Mouse (Mus musculus) kidney, postnatal 0 days (tissue): ENCODE measurements around the gene Map6d1. TPM values are rescaled to one million over a fixed set of nuclear protein-coding genes. Genes with fewer than 3 reads are reported as not detected.

Experiments used
- ATAC-seq: fragments of 200-750 bp; cut with Nextera tagmentation; replicated peaks from 2 replicates; pipeline ENCODE4 v1.8.0; 2017; ENCODE audit warnings: low read depth, moderate number of reproducible peaks, moderate TSS enrichment, moderate library complexity; ENCODE audit not compliant: low FRiP score
- DNase-seq: peaks from one replicate; pipeline ENCODE4 v3.0.0-alpha.2; 2016; ENCODE audit warnings: low spot score
- H3K27ac ChIP-seq: fragments of 300-500 bp; sonication (generic); 2 replicates; pipeline ENCODE4 v1.5.1; 2014; ENCODE audit warnings: mild to moderate bottlenecking
- H3K27me3 ChIP-seq: fragments of 300-500 bp; sonication (generic); 2 replicates; pipeline ENCODE4 v1.6.1; 2014; ENCODE audit warnings: low read length, mixed read lengths; ENCODE audit not compliant: insufficient read depth
- H3K36me3 ChIP-seq: fragments of 300-500 bp; sonication (generic); 2 replicates; pipeline ENCODE4 v1.6.1; 2014; ENCODE audit warnings: low read length, mixed read lengths; ENCODE audit not compliant: insufficient read depth
- H3K4me1 ChIP-seq: fragments of 300-500 bp; sonication (generic); replicated peaks from 2 replicates; pipeline ENCODE4 v1.6.1; 2014; ENCODE audit warnings: antibody characterized with exemption, low read length, mixed read lengths; ENCODE audit not compliant: insufficient read depth
- H3K4me2 ChIP-seq: fragments of 300-500 bp; sonication (generic); 2 replicates; pipeline ENCODE4 v1.6.1; 2014; ENCODE audit warnings: mild to moderate bottlenecking, low read length, moderate library complexity, mixed read lengths
- H3K4me3 ChIP-seq: fragments of 300-500 bp; sonication (generic); replicated peaks from 2 replicates; pipeline ENCODE4 v1.5.1; 2014; ENCODE audit warnings: low read depth, low read length
- H3K9ac ChIP-seq: fragments of 300-500 bp; sonication (generic); 2 replicates; pipeline ENCODE4 v1.6.1; 2014; ENCODE audit warnings: low read depth, low read length
- H3K9me3 ChIP-seq: fragments of 300-500 bp; sonication (generic); replicated peaks from 2 replicates; pipeline ENCODE4 v1.6.1; 2016; ENCODE audit warnings: low read length, inconsistent platforms, mixed read lengths
- CTCF ChIP-seq: IDR thresholded peaks from 2 replicates; pipeline ENCODE4 v1.5.1; 2016; ENCODE audit warnings: antibody characterized with exemption, low read depth, mild to moderate bottlenecking, moderate library complexity
- WGBS: fragments of 180-500 bp; shearing (Covaris S2); extraction: QIAGEN DNeasy Blood & Tissue Kit; methylation state at CpG from one replicate; pipeline ENCODE4 v1.1.7; 2014; 5-methylcytosine and 5-hydroxymethylcytosine counted together
- polyA plus RNA-seq: library from polyadenylated mRNA; unstranded; fragments of >200 nt; fragmentation: Nextera tagmentation; extraction: Ambion mirVana; gene quantifications from 2 replicates; pipeline ENCODE4 v1.2.1, GENCODE M21; 2015

The Map6d1 gene
- polyA plus RNA-seq, 1 experiment from 2014 or later, result 0.37 TPM

DNA sequence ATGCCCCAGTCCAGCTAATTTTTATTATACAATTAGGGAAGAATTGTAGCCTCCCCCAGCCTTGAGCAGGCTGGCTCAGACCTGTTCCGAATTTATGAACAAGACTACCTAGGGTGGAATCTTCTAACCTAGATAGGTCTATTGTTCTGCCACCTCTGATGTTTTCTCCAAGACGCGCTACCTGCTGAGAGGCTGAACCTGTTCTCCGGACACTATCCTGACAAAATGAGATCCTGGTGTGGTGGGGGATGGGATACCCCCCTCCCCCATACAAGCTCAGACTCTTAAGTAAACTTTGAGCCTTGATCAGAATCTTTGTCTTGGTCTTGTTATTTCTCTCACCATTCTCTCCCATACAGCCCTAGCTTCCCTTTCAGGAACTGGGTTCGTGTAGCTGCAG, 16.8 kb upstream of the Map6d1 start:
- Histone ChIP-seq H3K4me3 (no peak overlapping the region), H3K4me1 (no peaks in the 10 kb centered on the region), H3K4me2 (no peak overlapping the region), H3K27ac (no peak overlapping the region), H3K27me3 (no peaks in the 10 kb centered on the region), H3K36me3 (no peaks in the 10 kb centered on the region), H3K9me3 (no peaks in the 10 kb centered on the region), H3K9ac (no peak overlapping the region)
- no peak for ATAC-seq
- 85% methylated on average over 5 of the region's 5 CpGs for WGBS
- TF ChIP-seq CTCF, result no peak
- DNase-seq, result no peak

DNA sequence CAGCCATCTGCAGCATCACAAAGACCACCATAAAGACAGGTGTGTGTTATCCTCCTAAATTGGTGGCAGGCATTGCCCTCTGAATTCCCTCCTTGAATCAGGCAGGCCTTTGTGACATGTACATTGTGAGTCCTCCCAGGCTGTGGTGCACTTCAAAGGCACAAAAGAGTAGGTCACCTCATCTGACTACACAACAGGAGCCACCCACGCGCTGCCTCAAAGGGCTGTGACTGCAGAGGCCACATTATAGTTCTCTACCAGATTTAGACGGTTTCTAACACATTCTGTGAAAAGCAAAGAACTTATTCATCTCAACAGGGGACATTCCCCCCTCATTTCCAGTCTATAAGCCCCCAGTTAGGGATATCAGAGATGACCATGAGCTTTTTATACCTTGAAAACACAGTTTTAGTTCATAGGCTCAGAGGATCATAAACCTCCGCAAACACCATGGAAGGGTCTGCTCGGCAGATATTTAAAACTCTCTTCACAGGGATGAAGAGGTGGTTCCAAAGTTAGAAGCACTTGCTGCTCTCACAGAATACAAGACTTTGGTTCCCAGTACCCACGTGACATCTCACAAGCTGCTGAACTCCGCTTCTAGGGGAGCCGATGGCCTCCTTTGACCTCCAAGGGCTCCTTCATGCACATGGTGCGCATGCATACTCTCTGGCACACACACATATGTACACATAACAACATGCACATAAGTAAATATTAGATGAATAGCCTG, 7.5 kb upstream of the Map6d1 start:
- H3K4me2 ChIP-seq, result no peak overlapping the region
- 79% methylated on average over 9 of the region's 9 CpGs for WGBS
- no peak overlapping the region for H3K27ac ChIP-seq
- no peak overlapping the region for H3K9ac ChIP-seq
- H3K4me3 ChIP-seq, result no peak overlapping the region
- H3K4me1 ChIP-seq, result no peaks in the 10 kb centered on the region
- DNase-seq, result no peak
- no peaks in the 10 kb centered on the region for H3K36me3 ChIP-seq
- H3K9me3 ChIP-seq, result no peaks in the 10 kb centered on the region
- TF ChIP-seq CTCF, result no peak
- H3K27me3 ChIP-seq, result no peaks in the 10 kb centered on the region
- no peak for ATAC-seq

DNA sequence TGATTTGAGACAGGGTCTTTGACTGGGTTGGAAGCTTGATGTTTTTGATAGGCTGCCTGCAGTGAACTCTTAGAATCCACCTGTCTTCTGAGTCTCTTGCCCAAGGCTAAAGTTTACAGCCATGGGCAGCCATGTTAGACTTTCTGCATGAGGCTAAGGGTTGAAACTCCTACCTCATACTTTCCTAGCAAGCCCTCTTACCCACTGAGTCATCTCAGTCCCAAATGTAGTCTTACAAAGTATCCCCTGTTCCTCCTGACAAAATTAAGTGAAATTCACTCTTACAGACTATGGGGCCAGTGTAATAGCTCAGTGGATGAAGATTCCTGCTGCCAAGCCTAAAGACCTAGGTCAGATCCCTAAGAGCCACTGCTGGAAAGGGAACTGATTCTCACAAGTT, 5.9 kb upstream of the Map6d1 start:
- Histone ChIP-seq H3K4me1 (no peaks in the 10 kb centered on the region), H3K9ac (no peak overlapping the region), H3K27me3 (no peaks in the 10 kb centered on the region), H3K36me3 (no peaks in the 10 kb centered on the region), H3K4me2 (no peak overlapping the region), H3K9me3 (no peaks in the 10 kb centered on the region), H3K27ac (no peak overlapping the region), H3K4me3 (no peak overlapping the region)
- DNase-seq (no peak), ATAC-seq (no peak)
- TF ChIP-seq CTCF, result no peak

DNA sequence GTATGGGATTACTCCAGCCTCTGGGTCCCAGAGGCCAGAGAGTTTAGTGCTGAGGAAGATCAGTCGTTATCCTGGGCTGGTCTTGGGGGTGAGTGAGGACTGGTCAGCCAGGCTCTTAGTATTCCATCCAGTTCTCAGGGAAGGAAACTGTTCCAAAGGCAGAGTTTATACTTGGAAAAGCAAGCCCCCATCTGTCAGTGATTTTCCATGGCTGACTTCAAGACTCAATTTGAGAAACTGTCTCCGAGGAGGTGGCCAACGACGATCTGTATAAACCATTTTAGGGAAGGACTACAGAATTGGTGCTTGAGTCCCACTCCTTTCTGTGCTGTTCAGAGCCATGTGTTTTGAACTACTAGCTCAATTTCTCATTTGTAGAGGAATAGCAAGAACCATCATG, 2.5 kb downstream of the Map6d1 start:
- TF ChIP-seq CTCF, result no peak
- Histone ChIP-seq H3K9ac (no peak overlapping the region), H3K9me3 (no peaks in the 10 kb centered on the region), H3K27me3 (no peaks in the 10 kb centered on the region), H3K36me3 (no peaks in the 10 kb centered on the region), H3K4me1 (0 out of 2 replicates have a peak, but pooled peaks cover 5% of the 10 kb centered on the region), H3K27ac (no peak overlapping the region), H3K4me2 (no peak overlapping the region), H3K4me3 (no peak overlapping the region)
- no peak for DNase-seq
- ATAC-seq, result no peak
- WGBS, result 88% methylated on average over 4 of the region's 4 CpGs

DNA sequence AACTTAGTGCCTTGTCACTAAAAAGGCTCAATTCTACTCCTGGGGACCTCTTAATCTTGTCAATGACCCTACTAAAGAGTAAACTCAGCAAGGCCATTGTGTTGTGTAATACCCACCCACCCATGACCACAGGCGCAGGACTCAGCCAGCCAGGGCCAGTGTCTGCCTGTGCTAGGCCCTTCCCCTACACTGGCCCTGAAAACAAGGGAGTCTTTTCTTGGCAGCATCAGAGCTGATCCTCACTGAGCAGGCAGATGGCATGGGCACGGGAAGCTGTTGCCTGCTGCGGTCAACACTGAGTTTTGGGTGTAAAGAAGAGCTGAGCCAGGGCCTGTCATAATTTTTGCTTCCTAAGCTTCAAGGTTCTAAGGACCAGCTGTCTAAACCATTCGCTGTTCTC, 3.7 kb downstream of the Map6d1 start:
- no peak overlapping the region for H3K27ac ChIP-seq
- peak; percentile 58 for ATAC-seq

DNA sequence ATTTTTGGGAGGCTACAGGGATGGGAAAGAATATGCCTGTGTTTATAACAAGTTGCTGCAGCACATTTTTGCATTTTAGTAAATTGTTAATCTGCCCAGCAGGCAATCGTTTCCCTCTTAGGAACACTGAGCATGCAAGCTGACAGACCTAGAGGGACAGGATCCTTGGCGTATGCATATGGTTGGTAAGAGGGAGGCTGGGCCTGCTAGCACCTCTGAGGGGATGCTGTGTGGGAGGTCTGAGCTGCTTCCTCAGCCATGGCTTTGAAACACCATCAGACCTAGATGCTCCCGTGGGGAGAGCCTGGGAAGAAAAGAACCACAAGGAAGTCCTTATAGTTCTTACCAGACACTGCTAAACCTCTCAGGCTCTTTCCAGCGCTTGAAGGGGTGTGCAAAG, 6.8 kb downstream of the Map6d1 start:
- H3K9ac ChIP-seq, result no peak overlapping the region
- no peaks in the 10 kb centered on the region for H3K4me1 ChIP-seq
- no peak overlapping the region for H3K27ac ChIP-seq
- no peaks in the 10 kb centered on the region for H3K27me3 ChIP-seq
- WGBS, result 47% methylated on average over 4 of the region's 4 CpGs
- TF ChIP-seq CTCF, result no peak
- H3K4me2 ChIP-seq, result no peak overlapping the region
- DNase-seq (peak; percentile 39), ATAC-seq (no peak)
- H3K9me3 ChIP-seq, result no peaks in the 10 kb centered on the region
- peaks cover 23% of the 10 kb centered on the region for H3K36me3 ChIP-seq
- H3K4me3 ChIP-seq, result no peak overlapping the region

More for the DNA sequence above, 3.7 kb downstream of the Map6d1 start:
- H3K4me3 ChIP-seq, result no peak overlapping the region
- no peak for TF ChIP-seq CTCF
- H3K36me3 ChIP-seq, result no peaks in the 10 kb centered on the region
- H3K27me3 ChIP-seq, result no peaks in the 10 kb centered on the region
- H3K4me1 ChIP-seq, result 0 out of 2 replicates have a peak, but pooled peaks cover 5% of the 10 kb centered on the region
- no peak overlapping the region for H3K9ac ChIP-seq
- peak; percentile 5 for DNase-seq
- H3K4me2 ChIP-seq, result no peak overlapping the region
- 62% methylated on average over 4 of the region's 4 CpGs for WGBS
- H3K9me3 ChIP-seq, result no peaks in the 10 kb centered on the region

DNA sequence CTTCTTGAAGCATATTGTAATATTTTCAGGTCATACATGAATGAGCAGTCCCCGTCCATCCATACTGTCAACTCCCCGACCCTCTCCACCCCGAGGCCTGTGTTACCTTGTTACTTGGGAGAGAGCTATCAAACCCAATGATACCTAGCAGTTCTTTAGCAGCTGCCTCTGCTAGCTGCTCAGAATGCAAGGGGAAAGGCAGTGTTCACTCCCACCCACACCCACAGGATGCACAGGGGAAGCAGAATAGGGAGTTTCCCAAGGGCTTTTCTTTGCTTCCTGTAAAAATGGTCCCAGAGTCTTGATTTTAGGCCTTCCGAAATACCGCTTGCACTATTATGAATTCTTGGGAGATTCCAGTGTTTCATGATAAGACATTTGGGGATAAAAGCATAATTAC, 13.0 kb downstream of the Map6d1 start:
- Histone ChIP-seq H3K27me3 (no peaks in the 10 kb centered on the region), H3K4me2 (no peak overlapping the region), H3K36me3 (peaks cover 51% of the 10 kb centered on the region), H3K9me3 (no peaks in the 10 kb centered on the region), H3K9ac (no peak overlapping the region), H3K4me1 (no peaks in the 10 kb centered on the region), H3K4me3 (no peak overlapping the region), H3K27ac (no peak overlapping the region)
- WGBS, result 93% methylated on average over 5 of the region's 5 CpGs
- no peak for ATAC-seq
- DNase-seq, result no peak
- no peak for TF ChIP-seq CTCF
